ENCODE assay signal across 7 mouse cellular contexts in the genomic region with DNA sequence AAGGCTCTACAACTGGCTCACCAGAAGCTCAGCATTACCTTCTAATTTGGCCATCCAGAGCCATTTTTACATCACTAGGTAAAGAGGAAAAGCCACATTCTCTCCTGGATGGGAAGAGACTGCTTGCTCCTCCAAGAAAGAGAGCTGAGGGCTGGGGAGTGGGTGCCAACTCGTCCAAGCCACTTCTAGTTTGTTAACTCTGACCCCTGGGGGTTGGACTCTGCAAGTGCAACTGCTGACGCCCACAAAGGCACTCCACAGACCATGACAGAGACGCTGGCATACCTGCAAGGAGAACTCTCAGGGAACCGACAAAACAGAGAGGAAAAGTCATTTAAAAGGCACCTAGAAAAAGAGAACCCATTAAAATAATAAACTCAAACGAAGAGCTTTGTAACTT.
DNase-seq lines count a peak whose midpoint lies in the region; ATAC-seq lines count a peak whose summit lies in the region.

No protein-coding gene starts in this region.

- WGBS in intestine, embryonic 16.5 days, result 3% methylated on average over 5 of the region's 5 CpGs
- 4% methylated on average over 5 of the region's 5 CpGs for WGBS in midbrain, embryonic 10.5 days

- peak; percentile 50 for ATAC-seq in intestine, embryonic 16.5 days

- no peak overlapping the region for H3K9ac ChIP-seq in intestine, embryonic 16.5 days (ENCODE audit: low read depth, low read length)

- no peaks in the 10 kb centered on the region for H3K9me3 ChIP-seq in intestine, embryonic 16.5 days (ENCODE audit: control insufficient read depth, low read length)
- H3K9me3 ChIP-seq in midbrain, embryonic 10.5 days (replicated peaks), result no peaks in the 10 kb centered on the region

- no peak overlapping the region for H3K4me2 ChIP-seq in intestine, embryonic 16.5 days (ENCODE audit: low read depth, low read length)

- no peak overlapping the region for H3K27ac ChIP-seq in intestine, embryonic 16.5 days (ENCODE audit: low read length)
- H3K27ac ChIP-seq in midbrain, embryonic 10.5 days (replicated peaks), result no peak overlapping the region

- no peaks in the 10 kb centered on the region for H3K4me1 ChIP-seq in intestine, embryonic 16.5 days (ENCODE audit: control insufficient read depth, insufficient read depth, low read length)
- no peaks in the 10 kb centered on the region for H3K4me1 ChIP-seq in midbrain, embryonic 10.5 days

- intact Hi-C loops in gastrocnemius, postnatal 14 days (cut with DNase I; ENCODE audit: low total_unique reads), result loop anchor here (10.0 kb wide), 1 partner anchor 100 kb away; no protein-coding TSS in a partner anchor
- intact Hi-C loops in left cerebral cortex, postnatal 25 days (cut with DNase I), result loop anchor here (1.0 to 5.0 kb wide), 2 partner anchors 77 to 177 kb away; no protein-coding TSS in a partner anchor

- H3K4me3 ChIP-seq in intestine, embryonic 16.5 days (ENCODE audit: low read length), result no peak overlapping the region
- H3K4me3 ChIP-seq in midbrain, embryonic 10.5 days, result no peak overlapping the region

- no peaks in the 10 kb centered on the region for H3K36me3 ChIP-seq in intestine, embryonic 16.5 days (ENCODE audit: control insufficient read depth, insufficient read depth, low read length)
- H3K36me3 ChIP-seq in midbrain, embryonic 10.5 days, result no peaks in the 10 kb centered on the region

- no peaks in the 10 kb centered on the region for H3K27me3 ChIP-seq in intestine, embryonic 16.5 days (replicated peaks; ENCODE audit: control insufficient read depth, insufficient read depth, low read length)
- no peaks in the 10 kb centered on the region for H3K27me3 ChIP-seq in midbrain, embryonic 10.5 days (ENCODE audit: low read depth, poor library complexity, severe bottlenecking)

- peak; percentile 91 for DNase-seq in adipocyte (ENCODE audit: low spot score)
- DNase-seq in embryo, embryonic 10 days (ENCODE audit: low spot score), result peak; percentile 79
- DNase-seq in gastrocnemius, postnatal 14 days, result peak; percentile 85
- peak; percentile 61 to 69 for DNase-seq in left cerebral cortex, postnatal 25 days (ENCODE audit: low spot score in 2 of 2)
- DNase-seq in midbrain, embryonic 10.5 days (ENCODE audit: low spot score), result peak; percentile 74
- DNase-seq in skeletal muscle tissue, adult 2 months (ENCODE audit: low read depth, low spot score), result peak; percentile 45
